Mouse (Mus musculus): ENCODE measurements around the gene Tmcc2. TPM values are rescaled to one million over a fixed set of nuclear protein-coding genes. Genes with fewer than 3 reads are reported as not detected.

Gene Tmcc2
- total RNA-seq (2021) = 10 to 100 TPM; 15.2 to 30.9 TPM
- long read RNA-seq, experiment 1, partial matches to known transcripts = 7 of 18 reads
- long read RNA-seq, experiment 1, other reads (novel, unspliced or antisense) = 7 of 18 reads
- long read RNA-seq, experiment 2, transcript Tmcc2-201 (5 exons, 3,410 nt) = major isoform, 8 of 11 reads
- long read RNA-seq, experiment 2, partial matches to known transcripts = 0 of 11 reads
- long read RNA-seq, experiment 2, other reads (novel, unspliced or antisense) = 2 of 11 reads

DNA sequence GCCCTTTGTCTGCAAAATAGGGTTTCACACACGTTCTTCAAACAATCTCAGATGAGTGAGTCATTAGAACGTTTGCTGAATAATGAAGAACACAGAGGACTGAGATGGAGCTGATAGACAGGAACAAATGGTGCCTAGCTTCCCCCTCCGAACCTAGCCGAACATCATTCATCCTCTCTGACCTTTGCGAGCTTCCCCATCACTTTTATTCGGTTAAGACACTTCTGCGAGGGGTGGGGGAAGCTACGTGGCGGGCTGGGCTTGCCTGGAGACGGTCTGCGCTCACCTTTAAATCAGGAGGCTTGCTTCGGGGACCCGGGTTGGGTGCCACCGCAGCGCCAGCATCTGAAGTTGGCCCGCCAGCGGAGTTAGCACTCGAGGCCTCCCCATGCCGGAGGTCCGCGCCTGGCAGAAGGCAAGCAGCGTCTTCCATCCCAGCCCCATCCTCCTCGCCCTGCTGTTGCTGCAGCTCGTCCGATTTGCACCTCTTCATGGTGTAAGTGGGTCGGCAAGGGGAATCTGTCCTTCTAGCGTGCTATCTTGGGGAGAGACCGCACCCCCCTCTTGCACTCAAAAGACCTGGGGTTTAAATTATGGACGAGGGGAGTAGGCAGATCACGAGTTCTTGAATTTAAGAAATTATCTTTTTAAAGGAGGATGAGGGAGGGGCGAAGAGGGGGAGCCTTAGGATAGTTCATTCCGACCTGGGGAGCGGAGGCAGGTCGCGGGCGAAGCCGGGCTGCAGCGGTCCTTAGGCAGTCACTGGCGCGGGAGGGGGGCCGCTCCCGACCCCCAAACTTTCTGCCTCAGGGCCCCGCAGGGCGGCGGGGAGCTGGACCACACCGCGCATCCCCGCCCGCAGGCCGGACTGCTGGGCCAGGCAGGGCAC, at the start of gene Tmcc2:
TSS of gene Tmcc2 (minus strand) at position 591 of the 889 bp plus-strand sequence.
- DNase-seq = no peak

DNA sequence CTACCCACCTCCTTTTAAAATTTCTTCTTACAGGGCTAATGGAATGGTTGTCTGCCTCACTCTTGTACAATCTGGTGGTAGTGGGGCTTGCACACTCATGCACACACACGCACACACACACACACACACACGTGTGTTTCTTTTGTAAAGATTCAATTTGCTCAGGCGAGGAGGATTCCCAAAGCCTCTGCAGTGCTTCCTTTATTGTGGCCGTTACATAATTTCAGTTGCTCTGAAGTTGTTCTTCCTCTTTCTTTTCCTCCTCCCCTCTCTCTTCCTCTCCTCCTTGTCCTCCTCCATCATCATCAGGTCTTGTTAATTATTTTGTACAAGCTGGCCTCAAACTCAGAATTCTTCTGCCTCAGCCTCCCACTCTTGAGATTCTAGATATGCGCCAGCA, 46.3 kb upstream of the Tmcc2 start:
- DNase-seq = no peak

DNA sequence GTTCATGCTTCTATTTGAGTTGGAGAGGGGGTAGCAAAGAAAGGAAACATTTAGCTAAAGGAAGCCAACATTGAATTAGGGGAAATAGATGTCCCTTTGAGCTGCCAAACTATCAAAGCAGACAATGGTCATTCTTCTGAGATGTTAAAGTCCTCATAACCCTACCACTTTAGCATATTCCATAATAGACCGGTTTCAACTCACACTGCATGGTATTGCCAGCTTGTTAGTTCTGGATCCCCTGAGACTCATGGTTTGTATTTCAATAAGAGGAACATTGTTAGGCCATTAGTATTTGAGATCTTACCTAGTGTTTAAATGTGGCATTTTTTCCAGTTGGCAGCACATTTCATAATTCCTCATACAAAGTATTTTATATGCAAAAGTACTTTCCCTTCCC, 45.9 kb upstream of the Tmcc2 start:
- no peak for DNase-seq

DNA sequence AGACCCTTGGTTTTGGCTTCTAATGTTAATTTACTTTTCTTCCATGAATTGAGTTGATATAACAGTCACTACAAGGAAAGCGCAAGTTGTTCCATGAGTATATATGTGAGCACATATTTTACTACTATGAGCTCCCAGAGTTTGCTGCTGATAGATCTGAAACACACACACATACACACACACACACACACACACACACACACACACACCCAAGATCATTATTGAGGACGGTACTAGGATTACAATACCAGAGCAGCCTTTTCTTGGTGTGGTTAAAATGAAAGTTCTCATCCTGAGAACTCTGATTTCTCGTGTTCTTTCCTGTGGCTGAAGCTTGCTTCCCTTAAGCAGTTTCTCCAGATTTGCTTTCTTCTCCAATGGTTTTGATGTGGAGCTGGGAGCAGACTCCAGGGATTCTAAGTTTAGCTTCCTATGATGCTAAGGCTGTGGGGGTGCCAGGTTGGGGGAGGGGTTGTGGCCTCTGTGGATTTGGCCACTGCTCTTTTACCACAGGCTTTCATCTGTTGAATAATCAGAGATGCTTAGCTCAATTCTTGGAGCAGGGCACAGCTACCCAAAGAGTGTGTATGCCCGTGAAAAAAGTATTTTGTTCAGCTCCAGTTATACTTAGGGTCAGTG, 45.4 kb upstream of the Tmcc2 start:
- DNase-seq = peak; percentile 25

DNA sequence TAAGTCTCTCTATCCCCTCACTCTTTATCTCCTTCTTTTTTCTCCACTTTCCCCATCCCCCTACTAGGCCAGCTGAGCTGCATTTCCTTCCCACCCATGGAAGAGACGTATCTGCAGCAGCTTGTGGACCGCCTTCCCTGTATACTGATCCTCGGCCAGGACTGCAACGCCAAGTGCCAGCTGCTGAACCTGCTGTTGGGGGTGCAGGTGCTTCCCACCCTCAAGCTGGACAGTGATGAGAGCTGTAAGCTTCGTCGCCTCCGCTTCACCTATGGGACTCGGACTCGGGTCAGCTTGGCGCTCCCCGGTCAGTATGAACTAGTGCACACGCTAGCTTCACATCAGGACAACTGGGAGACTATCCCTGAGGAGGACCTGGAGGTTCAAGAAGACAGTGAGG, 43.0 kb upstream of the Tmcc2 start:
- DNase-seq = no peak

DNA sequence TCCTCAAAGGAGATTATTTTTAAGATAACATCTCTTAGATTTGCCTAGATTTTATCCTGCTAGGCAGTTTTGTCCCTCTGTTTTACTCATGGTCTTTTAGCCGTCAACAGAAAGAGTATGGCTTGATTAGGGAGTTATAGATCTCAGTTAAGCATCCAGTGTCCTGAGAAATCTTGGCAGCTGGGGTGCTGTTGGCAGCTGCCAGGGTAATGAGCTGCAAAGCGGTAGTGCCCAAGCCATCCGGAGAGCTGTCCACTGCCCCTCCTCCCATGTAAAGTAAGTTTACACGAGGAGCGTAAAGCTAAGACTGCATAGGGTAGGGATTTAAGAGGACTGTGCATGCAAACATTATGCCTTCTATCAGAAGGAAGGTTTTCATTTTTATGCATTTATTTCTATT, 42.3 kb upstream of the Tmcc2 start:
- DNase-seq = no peak

DNA sequence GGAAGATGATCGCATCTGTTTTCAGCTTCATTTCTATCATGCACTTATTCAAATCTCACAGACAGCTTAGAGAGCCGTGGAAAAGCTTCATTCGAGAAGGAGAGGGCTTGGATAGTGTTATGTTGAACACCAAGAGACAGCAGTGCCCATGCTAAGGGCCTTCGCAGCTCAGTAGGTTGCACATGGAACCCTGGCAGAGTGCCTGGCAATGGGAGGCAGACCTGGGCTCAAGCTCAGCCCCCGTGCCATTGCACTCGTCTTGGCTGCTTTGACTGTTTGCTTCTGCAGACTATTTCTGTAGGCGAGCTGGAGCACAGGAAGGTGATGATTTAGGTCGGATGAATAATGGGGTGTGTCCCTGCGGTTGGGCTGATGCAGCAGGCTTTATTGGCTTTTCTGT, 40.6 kb upstream of the Tmcc2 start:
- DNase-seq = peak; percentile 55

DNA sequence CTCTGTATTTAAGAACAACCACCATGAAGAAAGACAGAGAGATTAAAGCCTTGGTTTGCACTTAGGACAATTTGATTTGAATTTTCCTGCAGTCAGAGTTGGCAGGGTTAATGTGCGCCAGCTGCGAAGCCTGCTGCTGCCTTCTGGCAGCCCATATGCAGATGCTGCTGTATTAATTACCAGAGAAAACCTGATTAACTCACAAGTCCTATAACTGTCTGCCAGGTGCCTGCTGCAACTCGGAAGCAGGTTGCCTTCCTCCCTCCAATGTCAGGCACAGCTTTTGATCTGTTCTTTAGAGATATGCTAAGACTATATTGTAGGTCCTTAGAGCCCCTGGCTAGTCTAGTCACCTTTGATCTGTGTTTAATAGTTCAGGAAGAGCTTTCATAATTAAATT, 39.7 kb upstream of the Tmcc2 start:
- no peak for DNase-seq

DNA sequence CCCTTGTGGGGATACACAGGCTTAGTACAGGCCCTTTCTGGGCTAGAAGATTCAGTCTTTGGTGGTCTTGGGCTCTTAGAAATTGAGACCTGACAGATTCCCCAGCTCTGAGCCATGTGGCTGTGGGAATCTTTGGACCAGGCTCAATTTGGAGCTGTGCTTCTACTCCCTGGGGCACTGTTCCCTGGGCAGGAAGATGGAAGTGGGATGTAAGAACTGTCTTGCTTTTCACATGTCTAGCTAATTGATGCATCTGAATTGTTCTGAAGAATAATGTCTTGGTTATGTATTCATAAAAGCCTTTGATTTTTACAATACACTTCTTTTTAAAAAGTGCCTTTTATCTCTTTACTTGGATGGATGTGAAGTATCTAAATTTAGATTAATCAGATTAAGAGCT, 34.5 kb upstream of the Tmcc2 start:
- no peak for DNase-seq

DNA sequence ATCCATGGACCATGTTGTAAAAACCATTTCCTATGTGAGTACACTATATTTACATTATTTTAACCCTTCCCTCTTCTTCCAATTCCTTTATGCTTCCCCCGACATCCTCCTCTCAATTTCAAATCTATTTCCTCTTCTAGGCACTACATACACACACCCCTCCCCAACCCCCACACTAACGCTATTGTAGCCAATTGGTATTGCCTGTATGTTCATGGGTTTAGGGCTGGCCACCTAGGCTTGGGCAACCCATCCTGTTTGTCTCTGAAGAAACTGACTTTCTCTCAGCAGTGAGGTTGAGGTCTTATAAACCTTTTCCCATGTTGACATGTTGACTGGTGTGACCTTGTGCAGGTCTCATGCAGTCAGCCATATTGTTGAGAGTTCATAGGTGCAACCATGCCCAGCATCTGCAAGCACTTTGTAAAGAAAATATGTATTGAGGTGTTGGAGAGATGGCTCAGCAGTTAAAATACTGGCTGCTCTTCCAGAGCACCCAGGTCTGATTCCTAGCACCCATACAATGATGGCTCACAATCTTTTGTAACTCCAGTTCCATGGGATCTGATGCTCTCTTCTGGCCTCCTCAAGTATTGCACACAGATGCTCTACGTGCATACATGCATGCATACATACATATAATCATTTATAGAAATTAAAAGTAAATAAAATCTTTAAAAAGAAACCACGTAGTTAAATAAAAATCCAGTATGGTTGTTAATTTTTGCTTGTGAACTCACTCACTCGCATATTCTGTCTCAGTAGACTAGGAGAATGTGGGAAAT, 32.0 kb upstream of the Tmcc2 start:
- DNase-seq = no peak

DNA sequence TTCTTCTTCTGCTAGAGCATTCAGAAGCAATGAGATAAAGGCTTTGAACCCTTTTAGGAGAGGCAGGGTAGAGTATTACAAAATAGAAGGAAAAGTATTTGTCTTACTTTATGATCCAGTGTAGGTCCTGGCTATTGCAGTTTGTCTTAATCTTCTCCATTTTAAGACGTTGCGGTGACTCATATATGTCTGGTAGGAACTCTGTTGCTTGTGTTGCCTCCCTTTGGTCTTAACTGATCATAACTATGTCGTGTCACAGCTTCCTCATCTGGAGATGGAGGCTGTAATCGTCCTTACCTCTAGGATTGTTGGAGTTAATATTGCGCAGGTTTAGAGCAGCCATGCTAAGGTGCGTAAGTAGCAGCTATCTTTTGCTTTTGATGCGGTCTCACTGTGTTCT, 29.6 kb upstream of the Tmcc2 start:
- no peak for DNase-seq

DNA sequence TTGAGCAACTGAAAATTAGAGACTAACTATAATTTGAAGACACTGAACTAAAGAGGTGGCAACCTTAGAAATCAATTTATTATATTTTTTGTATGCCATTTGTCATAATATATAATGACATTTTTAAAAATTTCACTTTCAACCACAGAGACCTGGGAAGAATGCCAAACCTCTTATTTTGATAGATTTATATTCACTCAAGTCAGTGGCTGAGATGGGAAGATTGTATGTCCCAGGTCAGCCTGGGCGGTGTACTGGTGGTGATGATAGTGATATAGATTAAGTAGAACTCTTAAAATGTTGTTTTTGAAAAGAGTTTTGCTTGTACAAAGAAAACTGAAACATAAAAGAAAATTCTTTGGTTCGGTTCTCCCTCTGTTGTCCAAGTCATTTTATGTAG, 29.1 kb upstream of the Tmcc2 start:
- no peak for DNase-seq

DNA sequence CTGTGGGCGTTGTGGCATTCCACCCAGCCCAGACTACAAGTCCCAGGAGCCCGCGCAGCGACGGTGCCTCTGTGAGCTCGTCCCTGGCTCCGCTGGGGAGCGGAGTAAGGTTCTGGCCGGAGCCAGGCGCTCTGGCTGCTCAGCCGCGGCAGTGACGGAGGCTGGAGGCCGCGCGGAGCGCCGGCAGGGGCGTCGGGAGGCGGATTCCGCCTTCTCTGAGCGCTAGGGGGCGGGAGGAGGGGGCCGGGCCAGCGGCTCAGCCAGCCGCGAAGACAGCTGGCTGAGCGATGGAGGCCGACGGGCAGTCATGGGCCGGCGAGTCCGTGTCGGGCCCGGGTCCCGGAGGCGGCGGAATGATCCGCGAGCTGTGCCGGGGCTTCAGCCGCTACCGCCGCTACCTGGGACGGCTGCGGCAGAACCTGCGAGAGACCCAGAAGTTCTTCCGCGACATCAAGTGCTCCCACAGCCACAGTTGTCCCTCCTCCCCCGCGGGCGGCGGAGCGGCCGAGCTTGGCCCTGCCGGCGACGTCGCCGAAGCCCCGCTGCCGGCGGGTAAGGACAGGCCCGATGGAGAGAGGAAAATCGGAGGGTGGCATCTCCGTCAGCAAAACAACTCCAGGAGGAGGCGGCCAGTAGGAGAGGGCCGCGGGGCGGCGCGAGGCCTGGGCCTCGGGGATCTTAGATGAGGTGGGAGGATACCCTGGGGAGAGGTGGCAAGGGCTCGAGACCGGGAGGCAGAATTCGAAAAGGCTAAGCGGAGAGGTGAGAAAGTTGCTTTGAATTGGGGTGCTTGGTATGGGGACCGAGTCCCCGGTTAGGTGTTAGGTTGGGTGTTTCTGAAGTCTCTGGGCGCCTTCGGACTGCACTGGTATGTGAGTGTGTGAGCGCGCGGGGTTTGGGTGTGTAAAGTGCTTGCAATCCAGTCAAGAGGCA, 26.5 kb upstream of the Tmcc2 start, which contains the start of gene Dstyk:
TSS of gene Dstyk (plus strand) at position 237 of the 933 bp plus-strand sequence.
- DNase-seq = peak; percentile 95

DNA sequence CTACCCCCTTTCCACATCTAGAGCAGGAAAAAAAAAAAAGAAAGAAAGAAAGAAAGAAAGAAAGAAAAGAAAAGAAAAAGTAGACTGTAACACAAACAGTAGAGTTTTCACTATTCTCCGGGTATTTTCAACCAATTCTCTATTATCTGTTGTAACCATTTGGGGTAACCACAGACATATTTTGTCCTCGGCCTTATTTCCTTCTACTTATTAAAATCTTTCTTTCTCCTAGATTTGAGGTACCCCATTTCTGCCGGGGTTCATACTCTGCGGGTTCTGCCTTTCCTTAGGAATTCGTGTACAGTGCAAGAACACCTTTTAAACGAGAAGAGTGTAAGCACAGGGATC, 25.8 kb upstream of the Tmcc2 start:
- no peak for DNase-seq

DNA sequence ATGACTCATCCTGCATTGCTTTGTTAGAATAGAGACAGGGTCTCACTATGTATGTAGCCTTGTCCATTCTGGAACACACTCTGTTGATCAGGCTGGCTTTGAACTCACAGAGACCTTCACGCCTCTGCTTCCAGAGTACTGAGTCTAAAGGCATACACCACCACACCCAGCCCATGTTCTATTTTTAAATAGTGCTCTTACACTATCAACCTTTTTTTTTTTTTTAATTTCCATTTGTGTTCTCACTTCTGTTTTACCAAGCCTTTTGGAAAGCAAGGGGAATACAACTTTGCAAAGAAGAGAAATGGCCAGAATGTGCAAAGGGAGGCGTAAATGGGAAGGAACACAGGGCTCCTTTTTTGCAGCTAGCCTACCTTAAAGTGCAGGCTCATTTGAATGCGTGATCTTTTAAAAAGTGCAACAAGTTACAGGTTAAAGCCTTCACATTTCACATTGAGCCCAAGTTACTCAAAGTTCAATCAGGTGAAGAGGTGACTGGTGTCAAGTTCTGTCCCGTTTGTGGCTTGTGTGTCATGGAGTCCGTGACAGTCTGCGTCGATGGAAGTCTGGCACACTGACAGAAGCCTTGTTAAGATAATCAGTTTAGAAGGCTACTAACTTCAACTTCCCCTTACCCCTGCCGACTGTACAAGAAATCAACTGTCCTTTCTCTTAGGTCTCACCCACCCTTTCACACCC, 25.3 kb upstream of the Tmcc2 start:
- no peak for DNase-seq

DNA sequence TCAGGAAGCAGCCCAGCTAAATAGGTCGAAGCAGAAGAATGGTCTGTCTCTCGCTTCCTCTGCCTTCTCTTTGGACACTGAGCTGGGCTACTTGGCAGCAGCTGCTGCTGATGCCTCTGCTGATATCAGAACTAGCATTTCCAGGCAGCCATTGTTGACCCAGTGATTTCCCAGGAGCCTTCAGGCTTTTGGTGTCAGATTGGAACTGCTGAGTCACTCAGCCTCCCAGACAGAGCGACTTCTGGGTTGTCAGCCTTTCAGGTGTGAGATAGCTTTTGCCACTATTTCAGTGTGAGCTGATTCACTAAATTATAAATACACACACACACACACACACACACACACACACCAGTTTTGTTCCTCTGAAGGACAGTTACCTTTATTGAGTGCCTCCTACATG, 19.6 kb upstream of the Tmcc2 start:
- no peak for DNase-seq

DNA sequence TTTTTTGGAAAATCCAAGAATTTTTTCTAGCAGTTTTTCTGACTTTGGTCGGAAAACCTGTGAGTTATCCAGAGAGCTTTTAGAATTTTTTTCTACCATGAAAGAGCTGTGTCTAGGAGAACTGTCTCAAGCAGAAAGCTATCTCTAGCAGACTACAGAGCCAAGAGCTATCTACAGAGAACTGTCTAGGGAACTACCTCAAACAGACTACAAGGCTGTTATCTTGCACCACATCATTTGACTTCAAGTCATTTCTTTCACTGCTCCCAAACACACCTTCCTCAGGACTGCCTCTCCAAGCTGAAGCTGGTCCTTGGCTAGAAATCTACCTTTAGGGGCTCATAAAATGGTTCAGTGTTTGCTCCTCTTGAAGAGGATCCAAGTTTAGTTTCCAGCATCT, 10.8 kb upstream of the Tmcc2 start:
- DNase-seq = no peak

DNA sequence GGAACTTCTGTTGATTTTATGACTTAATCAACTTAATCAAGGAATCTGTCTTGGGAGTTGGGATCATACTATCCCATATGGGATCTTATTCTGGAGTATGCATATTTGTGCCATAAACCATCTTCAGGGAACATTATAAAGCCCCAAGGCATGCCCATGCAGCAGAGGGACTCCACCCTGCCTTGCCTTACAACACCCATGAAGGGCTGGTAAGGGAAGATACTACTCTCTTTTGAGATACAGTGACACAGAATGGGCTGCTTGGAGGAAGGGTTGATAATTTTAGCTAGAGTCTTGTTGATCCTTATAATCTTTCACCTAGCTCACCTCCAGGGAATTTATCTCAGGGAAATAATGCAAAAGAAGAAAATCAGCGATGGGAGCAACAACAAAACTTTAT, 9.5 kb upstream of the Tmcc2 start:
- no peak for DNase-seq

DNA sequence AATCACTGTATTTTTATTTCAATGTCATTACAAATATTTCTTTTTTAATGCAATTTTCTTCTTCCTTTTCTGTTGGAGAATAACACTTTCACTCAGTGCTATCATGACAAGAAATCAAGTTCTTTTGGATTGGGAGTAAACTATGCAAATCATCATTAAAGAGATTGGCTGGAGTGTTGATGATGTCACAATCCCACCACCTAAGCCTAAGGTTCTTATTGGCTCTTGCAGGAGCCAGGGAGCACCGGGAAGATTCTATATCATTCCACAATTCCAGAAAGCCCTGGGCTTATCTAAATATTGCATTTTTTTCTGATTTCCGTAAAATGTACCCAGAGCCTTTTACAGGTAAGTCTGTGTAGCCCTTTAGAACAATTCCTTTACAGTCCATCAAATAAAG, 5.6 kb upstream of the Tmcc2 start:
- DNase-seq = no peak

DNA sequence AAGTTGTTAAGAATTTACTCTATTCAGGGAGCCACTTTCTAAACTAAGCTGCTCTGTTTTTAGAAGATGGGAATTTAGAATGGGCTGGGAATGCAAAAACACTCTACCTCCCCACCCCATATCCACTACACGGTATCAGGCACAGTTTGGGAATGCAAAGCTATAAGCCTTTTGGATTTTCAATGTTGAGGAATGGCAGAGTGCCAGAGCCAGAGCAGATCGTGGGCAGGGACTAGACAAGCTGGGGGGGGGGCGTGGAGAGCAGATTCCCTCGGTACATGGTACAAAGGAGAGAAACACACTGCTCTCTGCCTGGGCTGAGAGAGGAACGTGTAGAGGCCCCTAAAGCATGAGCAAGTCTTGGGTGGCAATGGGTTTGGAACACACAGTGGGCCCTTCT, 1.8 kb upstream of the Tmcc2 start:
- no peak for DNase-seq

DNA sequence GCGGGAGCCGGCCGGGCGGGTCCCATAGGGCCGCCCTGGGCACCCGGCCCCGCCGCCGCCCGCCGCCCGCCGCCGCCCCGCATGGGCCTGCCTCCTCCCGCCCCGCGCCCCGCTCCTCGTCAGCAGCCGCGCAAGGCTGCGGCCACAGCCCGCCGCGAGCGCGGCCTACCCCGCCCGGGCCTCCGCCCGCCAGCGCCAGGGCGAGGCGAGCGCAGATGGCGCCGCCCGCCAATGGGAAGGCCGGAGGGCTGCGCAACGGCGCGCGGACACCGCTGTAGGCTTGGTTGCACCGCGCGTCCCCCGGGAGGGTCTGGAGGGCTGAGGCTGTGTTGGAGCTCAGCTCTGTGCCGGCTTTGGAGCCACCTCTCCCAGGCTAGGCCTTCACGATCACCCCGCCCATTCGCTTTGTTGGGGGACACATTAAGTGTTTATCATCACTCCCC, 520 bp upstream of the Tmcc2 start:
- peak; percentile 81 for DNase-seq

Measured in adrenal gland, postnatal 10 days (tissue).